Mouse (Mus musculus): ENCODE results near the gene Robo1.

Robo1 gene

GRCm38 (mm10) chr16:72811908-72812307 lies 503.8 kb downstream of the Robo1 start:
- no peak for DNase-seq (ENCODE audit: low read depth, low spot score)

GRCm38 (mm10) chr16:72828381-72828780 lies 520.3 kb downstream of the Robo1 start:
- no peak for DNase-seq (ENCODE audit: low read depth, low spot score)

GRCm38 (mm10) chr16:72829530-72829929 lies 521.4 kb downstream of the Robo1 start:
- no peak for DNase-seq (ENCODE audit: low read depth, low spot score)

GRCm38 (mm10) chr16:72830394-72831056 lies 522.4 kb downstream of the Robo1 start:
- DNase-seq (ENCODE audit: low read depth, low spot score), result no peak

GRCm38 (mm10) chr16:72834266-72834665 lies 526.2 kb downstream of the Robo1 start:
- DNase-seq (ENCODE audit: low read depth, low spot score), result no peak

- DNase-seq (ENCODE audit: low read depth, low spot score), result no peak
Observed at GRCm38 (mm10) chr16:72839031-72839430, 530.9 kb downstream of the Robo1 start.

- DNase-seq (ENCODE audit: low read depth, low spot score), result no peak
Observed at GRCm38 (mm10) chr16:72841066-72841465, 533.0 kb downstream of the Robo1 start.

- no peak for DNase-seq (ENCODE audit: low read depth, low spot score)
Observed at GRCm38 (mm10) chr16:72854101-72854500, 546.0 kb downstream of the Robo1 start.

- no peak for DNase-seq (ENCODE audit: low read depth, low spot score)
Observed at GRCm38 (mm10) chr16:72854809-72855503, 546.9 kb downstream of the Robo1 start.

GRCm38 (mm10) chr16:72861707-72862277 lies 553.7 kb downstream of the Robo1 start:
- DNase-seq (ENCODE audit: low read depth, low spot score), result no peak

- DNase-seq (ENCODE audit: low read depth, low spot score), result no peak
Observed at GRCm38 (mm10) chr16:72866011-72866410, 557.9 kb downstream of the Robo1 start.

GRCm38 (mm10) chr16:72874934-72875732 lies 567.0 kb downstream of the Robo1 start:
- no peak for DNase-seq (ENCODE audit: low read depth, low spot score)

- no peak for DNase-seq (ENCODE audit: low read depth, low spot score)
Observed at GRCm38 (mm10) chr16:72888108-72888507, 580.0 kb downstream of the Robo1 start.

GRCm38 (mm10) chr16:72889401-72889800 lies 581.3 kb downstream of the Robo1 start:
- no peak for DNase-seq (ENCODE audit: low read depth, low spot score)

- no peak for DNase-seq (ENCODE audit: low read depth, low spot score)
Observed at GRCm38 (mm10) chr16:72897125-72897524, 589.0 kb downstream of the Robo1 start.

- DNase-seq (ENCODE audit: low read depth, low spot score), result no peak
Observed at GRCm38 (mm10) chr16:72908895-72909294, 600.8 kb downstream of the Robo1 start.

- DNase-seq (ENCODE audit: low read depth, low spot score), result no peak
Observed at GRCm38 (mm10) chr16:72913134-72913533, 605.0 kb downstream of the Robo1 start.

- no peak for DNase-seq (ENCODE audit: low read depth, low spot score)
Observed at GRCm38 (mm10) chr16:72914068-72914630, 606.0 kb downstream of the Robo1 start.

GRCm38 (mm10) chr16:72920013-72920412 lies 611.9 kb downstream of the Robo1 start:
- DNase-seq (ENCODE audit: low read depth, low spot score), result no peak

GRCm38 (mm10) chr16:72924423-72925224 lies 616.5 kb downstream of the Robo1 start:
- no peak for DNase-seq (ENCODE audit: low read depth, low spot score)
